Mouse (Mus musculus) heart, postnatal 4 days (tissue): ENCODE results near the gene Thg1l. TPM values are rescaled to one million over a fixed set of nuclear protein-coding genes. Genes with fewer than 3 reads are reported as not detected.

Experiments
- DNase-seq: peaks from one replicate; pipeline ENCODE4 v3.0.0; 2021
- total RNA-seq, 2 experiments: library from RNA; stranded (reverse); gene quantifications; 2 replicates each; pipeline ENCODE4 v1.2.3; 2021

Thg1l gene
- total RNA-seq, 2 experiments from 2014 or later = 9.0 to 10.0 TPM

DNA sequence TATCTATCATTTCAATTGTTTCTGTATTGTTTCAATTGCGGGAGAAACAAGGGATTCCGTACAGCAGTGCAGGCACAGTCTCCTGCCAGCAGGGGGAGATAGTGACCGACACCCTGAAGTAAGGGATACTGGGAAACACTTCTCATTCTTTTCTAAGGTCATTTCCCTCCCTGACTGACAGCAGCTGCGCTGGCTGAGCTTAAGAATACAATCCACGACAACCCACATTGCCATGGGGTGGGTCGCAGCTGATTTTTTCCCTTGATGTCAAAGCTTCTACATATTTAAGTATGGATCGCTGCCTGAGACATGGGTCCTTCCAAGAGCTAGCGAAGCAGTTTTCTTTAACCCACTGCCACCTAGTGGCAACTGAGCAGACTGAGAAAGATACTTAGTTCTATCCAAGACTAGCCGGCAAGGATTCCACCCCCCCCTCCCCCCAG lies 28.6 kb downstream of the Thg1l start:
- DNase-seq = peak; percentile 82

DNA sequence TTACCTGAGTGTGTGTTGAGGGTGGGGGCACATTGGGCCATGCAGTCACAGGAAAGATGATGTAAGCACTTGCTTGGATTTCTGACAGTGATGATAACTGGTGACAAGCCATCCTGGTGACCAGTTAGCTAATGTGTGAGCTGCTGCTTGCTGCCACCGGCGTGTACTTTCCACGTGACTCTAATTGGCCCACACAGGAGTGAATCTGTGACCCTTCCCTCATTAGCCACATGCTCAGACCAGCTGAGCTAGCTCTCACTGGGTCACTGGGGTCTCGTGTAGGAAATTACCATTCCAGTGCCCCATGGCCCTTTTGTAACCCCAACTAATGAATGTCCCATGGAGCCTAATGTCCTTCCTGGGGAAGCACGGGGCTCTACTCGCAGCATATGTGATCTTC lies 29.9 kb downstream of the Thg1l start:
- no peak for DNase-seq

DNA sequence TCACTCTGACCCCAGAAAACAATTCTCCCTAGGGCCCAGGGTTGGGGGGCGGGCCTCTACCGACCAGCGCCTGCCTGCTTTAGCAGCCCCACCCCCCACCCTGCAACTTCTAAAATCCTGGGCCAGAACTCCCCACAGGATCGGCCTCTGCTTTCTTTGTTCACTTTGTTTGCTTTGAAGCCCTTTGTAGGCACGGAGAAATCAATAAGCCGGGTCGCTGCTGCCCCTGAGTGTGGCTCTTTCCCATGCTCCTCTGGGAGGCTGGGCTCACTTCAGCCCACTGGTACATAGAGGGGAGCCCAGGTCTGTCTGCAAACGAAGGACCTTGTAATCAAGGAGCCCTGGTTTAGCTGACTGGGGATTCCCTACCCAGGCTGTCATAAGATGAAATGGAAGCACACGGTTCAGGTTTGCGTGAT lies 33.8 kb downstream of the Thg1l start:
- no peak for DNase-seq

DNA sequence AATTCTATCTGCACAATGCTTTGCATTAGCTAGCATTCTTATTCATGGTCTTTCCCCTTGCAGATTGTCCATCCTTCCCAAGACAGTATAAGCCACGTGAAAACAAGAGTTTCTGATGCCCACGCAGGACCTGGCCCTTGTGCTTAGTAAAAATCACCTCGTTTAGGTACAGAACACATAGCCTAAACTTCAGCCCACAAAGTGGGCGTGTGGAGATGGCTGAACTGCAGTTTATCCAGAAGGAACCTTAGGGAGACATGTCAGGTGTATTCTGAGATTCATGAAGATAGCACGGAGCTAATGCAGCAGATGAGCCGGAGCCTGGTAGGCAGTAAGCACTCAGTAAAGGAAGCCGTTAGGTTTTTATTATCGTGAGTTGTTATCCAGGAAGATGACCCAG lies 34.3 kb downstream of the Thg1l start:
- no peak for DNase-seq

DNA sequence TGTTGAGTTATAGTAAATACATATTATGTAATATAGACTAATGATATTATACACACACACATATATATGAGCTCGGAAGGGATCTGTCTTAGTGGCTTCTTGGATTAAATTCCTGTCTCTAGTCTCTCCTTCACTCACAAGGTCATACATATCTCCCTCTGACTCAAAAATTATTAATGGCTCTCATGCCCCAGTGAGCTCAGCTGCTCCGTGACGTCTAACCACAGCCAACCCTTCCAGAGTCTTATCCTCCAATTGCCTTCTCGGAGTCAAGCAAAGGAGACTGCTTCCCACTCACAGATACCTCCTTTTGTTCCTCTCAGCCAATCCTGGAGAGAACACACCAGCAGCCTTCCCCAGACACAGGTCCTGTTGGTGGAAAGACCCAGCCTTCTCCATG lies 36.5 kb downstream of the Thg1l start:
- DNase-seq = peak; percentile 43

DNA sequence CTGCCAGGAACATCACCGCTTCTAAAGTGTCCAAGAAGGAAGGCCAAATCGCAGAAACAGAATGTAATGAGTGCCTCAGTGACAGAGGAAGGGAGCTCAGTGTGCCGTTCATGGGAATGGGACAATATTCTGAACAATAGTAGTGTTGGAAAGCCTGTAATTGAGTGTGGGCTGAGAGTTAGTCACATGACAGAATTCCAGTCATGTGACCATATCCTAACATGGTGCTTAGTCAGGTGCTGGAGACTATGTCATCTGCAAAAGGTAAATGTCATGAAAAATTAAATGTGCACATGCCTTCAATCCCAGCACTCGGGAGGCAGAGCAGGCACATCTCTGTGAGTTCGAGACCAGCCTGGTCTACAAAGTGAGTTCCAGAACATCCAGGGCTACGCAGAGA lies 37.3 kb downstream of the Thg1l start:
- DNase-seq = no peak

DNA sequence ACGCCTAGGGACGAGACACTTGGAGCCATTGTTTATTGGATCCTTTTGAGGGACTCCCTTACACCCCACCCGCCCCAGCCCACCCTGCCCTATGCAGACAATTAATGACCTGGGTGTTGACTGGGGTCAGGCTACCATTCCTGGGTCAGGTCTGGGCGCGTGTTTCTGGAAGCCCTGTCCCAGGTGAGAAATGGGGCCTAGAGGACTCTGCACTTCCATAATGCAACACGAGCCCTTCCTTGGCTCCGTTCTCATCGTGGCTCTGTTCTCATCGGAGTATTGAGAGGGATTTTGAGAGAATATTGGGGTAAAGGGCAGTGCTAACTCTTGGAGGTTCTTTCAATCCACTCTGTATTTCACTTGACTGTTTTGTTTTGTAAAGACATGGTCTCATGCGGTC lies 39.1 kb downstream of the Thg1l start:
- no peak for DNase-seq

DNA sequence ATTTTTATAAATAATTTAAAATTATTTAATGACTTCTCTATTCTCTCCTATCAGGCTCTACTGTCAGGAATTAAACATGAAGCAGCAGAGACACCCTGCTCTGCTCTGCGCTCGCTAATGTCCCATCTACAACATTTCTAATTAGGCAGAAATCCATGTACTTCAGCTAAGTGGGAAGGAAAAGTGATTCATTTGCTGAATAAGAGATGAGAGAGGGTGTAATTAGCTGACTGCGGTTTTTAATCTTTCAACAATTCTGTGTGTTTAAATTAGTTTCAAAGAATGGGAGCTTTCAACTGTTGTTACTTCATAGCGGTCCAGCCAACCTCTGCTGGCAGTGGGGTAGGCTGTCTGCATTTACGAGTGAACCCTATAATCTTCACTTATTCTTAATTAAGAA lies 44.6 kb downstream of the Thg1l start:
- no peak for DNase-seq

DNA sequence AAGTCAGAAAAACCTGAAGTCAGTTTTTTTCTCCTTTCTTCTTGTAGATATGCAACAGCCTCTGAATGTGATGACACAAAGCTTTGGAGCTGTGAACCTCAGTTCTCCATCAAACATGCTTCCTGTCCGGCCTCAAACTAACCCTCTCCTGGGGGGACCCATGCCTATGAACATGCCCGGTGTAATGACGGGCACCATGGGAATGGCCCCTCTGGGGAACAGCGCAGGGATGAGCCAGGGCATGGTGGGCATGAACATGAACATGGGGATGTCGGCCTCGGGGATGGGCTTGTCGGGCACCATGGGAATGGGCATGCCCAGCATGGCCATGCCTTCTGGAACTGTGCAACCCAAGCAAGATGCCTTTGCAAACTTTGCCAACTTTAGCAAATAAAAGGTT lies 46.4 kb downstream of the Thg1l start:
- DNase-seq = no peak

DNA sequence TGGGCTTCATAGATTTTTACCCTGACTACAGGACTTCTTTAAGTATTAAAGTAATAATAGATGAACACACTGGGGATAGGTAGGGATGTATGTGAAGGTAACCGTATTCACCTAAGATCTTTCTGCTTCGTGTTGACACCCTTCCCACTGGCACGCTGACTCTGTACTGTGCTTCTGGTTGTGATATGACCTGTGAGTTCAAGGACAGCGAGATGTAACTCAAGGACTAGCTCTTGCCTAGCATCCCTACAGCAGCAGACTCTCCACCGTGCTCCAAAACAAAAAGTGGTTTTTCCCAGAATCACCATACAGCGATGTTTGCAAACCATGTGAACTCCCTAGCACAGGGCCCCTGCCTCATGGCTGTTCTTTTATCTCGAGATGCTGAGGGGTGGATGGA lies 47.2 kb downstream of the Thg1l start:
- no peak for DNase-seq

DNA sequence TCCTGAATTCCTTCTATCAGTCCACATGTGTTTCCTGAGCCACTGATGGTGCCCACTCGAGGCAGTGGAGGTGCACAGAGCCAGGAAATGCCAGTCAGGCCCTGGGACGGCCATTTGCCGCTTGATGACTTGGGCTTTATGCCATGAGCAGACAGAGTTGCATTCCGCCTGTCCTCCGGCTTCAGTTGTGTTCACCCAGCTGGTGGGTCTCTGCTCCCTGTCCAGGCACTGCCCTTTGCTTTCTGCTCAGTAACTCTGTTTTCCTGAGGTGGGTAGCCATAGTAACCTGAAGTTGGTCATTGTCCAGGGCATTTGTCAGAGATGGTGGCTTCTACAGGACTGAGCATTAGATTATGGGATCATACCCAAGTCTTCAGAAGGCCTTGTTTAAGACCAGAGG lies 48.0 kb downstream of the Thg1l start:
- DNase-seq = no peak

DNA sequence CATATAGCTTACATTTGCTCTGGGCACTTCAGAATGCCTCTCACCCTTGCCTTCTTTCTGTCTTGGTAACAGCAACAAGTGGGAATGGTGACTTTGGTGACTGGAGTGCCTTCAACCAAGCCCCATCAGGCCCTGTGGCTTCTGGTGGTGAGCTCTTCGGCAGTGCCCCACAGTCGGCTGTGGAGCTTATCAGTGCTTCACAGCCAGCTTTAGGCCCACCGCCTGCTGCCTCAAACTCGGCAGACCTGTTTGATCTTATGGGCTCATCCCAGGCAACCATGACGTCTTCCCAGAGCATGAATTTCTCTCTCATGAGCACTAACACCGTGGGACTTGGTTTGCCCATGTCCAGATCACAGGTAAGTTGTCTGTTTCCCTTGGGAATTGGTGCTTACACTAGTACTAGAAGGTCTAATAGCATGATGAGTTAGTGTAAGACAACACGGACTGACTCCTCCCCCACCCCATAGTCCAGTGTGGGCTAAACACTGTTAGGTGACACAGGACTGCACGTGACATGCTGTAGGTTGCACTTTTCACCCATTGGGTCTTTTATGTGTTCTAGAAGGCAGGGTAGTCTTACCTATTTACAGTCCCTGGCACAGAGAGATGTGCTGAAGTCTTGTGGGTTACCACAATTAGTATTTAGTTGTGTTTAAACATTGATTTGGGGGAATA lies 49.0 kb downstream of the Thg1l start:
- no peak for DNase-seq

DNA sequence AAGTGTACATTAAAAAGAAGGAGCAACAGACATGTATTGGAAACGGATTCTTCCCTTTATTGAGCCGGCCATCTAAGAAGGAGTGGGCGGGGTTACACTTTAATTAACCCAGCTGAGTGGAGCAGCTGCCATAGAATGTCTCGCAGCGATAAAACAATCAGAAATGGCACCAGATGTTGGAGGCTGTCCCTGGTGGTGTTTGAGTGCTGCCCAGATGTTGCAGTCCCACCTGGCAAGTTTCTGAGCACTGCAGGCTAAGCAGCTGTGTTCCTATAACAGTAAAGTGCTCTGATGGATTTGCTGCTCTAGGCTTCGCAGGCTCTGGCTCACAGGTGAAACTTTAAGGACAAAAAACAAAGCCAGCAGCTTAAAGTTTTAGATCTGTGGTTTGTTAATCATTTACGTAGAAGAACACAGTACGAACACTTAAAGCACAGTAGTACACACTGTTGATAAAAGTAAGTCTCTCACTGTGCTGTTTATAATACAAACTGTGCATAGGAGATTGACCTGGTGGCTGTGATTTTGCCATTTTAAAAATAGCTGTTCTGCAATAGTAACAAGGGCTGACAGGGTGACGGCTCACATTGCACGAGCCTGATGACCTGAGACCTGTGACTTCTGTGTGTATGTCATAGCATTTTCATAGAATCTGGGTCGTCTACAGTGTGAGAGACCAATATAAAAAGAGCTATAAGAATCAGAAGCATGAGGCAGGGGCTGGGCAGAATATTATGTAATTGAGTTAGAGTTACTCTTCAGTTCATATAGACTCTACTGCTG lies 54.9 kb downstream of the Thg1l start:
- no peak for DNase-seq

DNA sequence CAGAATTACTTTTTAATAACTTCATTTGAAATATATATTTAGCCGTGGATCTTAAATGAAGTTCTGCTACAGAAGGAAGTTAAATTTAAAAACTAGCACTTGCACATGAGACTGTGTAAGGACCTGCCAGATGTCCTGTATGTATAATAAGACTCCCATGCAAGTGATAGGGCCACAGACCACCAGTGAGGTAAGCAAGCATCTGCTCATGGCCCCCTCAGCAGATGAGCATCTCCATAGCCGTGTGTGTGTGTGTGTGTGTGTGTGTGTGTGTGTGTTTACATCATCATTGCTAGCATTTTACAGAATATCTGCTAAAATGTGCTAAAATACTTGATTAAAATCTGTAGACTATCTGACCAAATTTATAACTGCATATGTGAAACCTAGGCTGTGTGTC lies 57.9 kb downstream of the Thg1l start:
- DNase-seq = no peak

Other genes with a start within 250 kb of the Thg1l start
- gene Clint1, start 103.4 kb downstream of the Thg1l start, total RNA-seq = 10 to 100 TPM; 52.0 to 53.0 TPM
- 10 to 100 TPM in 1 of 2 experiments, 1 to 10 TPM in 1; 9.4 to 10.6 TPM for gene Lsm11, start 10.6 kb downstream of the Thg1l start, total RNA-seq
- gene Sox30, start 24.8 kb upstream of the Thg1l start, total RNA-seq = under 1 TPM; 0.27 to 0.55 TPM
- gene Gm12166, start 96.8 kb upstream of the Thg1l start, total RNA-seq = 1 to 10 TPM; 2.7 to 4.0 TPM
- gene Adam19, start 100.5 kb upstream of the Thg1l start, total RNA-seq = 100 to 1,000 TPM; 161 to 163 TPM
- 1 to 10 TPM; 2.5 to 2.7 TPM for gene Nipal4, start 211.0 kb upstream of the Thg1l start, total RNA-seq